Mouse (Mus musculus): ENCODE measurements around the gene Klhdc9.
"Not testable (repeated sequence)": the region's sequence is repeated elsewhere in the genome, so short reads cannot be mapped to it uniquely, and the experiment has no call there.

The Klhdc9 gene

GRCm38 (mm10) chr1:171355812-171356340, 4.7 kb downstream of the Klhdc9 start:
- no peak for DNase-seq (ENCODE audit: low spot score)

- no peak for DNase-seq (ENCODE audit: low spot score)
Observed at GRCm38 (mm10) chr1:171349210-171349609, 11.4 kb downstream of the Klhdc9 start.

- no peak for DNase-seq (ENCODE audit: low spot score)
Observed at GRCm38 (mm10) chr1:171348665-171349064, 11.9 kb downstream of the Klhdc9 start.

GRCm38 (mm10) chr1:171346095-171346450, 14.5 kb downstream of the Klhdc9 start:
- no peak for DNase-seq (ENCODE audit: low spot score)

- peak; percentile 72 for DNase-seq (ENCODE audit: low spot score)
Observed at GRCm38 (mm10) chr1:171345225-171346094, 15.1 kb downstream of the Klhdc9 start, which contains the start of the genes Nit1 and Pfdn2. Nit1 (minus strand) TSS chr1:171345646. Pfdn2 (plus strand) TSS chr1:171345670.

GRCm38 (mm10) chr1:171344715-171345114, 15.9 kb downstream of the Klhdc9 start:
- DNase-seq (ENCODE audit: low spot score): no peak

- no peak for DNase-seq (ENCODE audit: low spot score)
Observed at GRCm38 (mm10) chr1:171343922-171344677, 16.5 kb downstream of the Klhdc9 start.

- DNase-seq (ENCODE audit: low spot score): no peak
Observed at GRCm38 (mm10) chr1:171342262-171343207, 18.1 kb downstream of the Klhdc9 start.

- DNase-seq (ENCODE audit: low spot score): no peak
Observed at GRCm38 (mm10) chr1:171330216-171330560, 30.4 kb downstream of the Klhdc9 start.

GRCm38 (mm10) chr1:171329433-171330215, 31.0 kb downstream of the Klhdc9 start:
- DNase-seq (ENCODE audit: low spot score): no peak

- peak; percentile 75 for DNase-seq (ENCODE audit: low spot score)
Observed at GRCm38 (mm10) chr1:171328839-171329432, 31.7 kb downstream of the Klhdc9 start, which contains the start of gene Dedd. Dedd (plus strand) TSS chr1:171329145.

GRCm38 (mm10) chr1:171328244-171328643, 32.4 kb downstream of the Klhdc9 start:
- DNase-seq (ENCODE audit: low spot score): no peak

- DNase-seq (ENCODE audit: low spot score): not testable (repeated sequence)
Observed at GRCm38 (mm10) chr1:171326588-171326987, 34.0 kb downstream of the Klhdc9 start.

- DNase-seq (ENCODE audit: low spot score): no peak
Observed at GRCm38 (mm10) chr1:171325571-171325970, 35.0 kb downstream of the Klhdc9 start.

- no peak for DNase-seq (ENCODE audit: low spot score)
Observed at GRCm38 (mm10) chr1:171322012-171322411, 38.6 kb downstream of the Klhdc9 start.

- DNase-seq (ENCODE audit: low spot score): no peak
Observed at GRCm38 (mm10) chr1:171321415-171321814, 39.2 kb downstream of the Klhdc9 start.

GRCm38 (mm10) chr1:171320151-171320550, 40.4 kb downstream of the Klhdc9 start:
- no peak for DNase-seq (ENCODE audit: low spot score)

GRCm38 (mm10) chr1:171319748-171320147, 40.9 kb downstream of the Klhdc9 start:
- DNase-seq (ENCODE audit: low spot score): no peak

GRCm38 (mm10) chr1:171309321-171309720, 51.3 kb downstream of the Klhdc9 start:
- no peak for DNase-seq (ENCODE audit: low spot score)
